Mouse (Mus musculus) kidney, adult 18-20 months (tissue): ENCODE measurements around the gene Ankrd34a.
"Not testable (repeated sequence)": the region's sequence is repeated elsewhere in the genome, so short reads cannot be mapped to it uniquely, and the experiment has no call there.

Source experiments
- DNase-seq: peaks from one replicate; pipeline ENCODE4 v3.0.0; 2021

Ankrd34a gene

GRCm38 (mm10) chr3:96581141-96581540, 15.3 kb upstream of the Ankrd34a start:
- DNase-seq: no peak

- DNase-seq: no peak
Observed at GRCm38 (mm10) chr3:96581771-96582515, 14.5 kb upstream of the Ankrd34a start.

GRCm38 (mm10) chr3:96583386-96583785, 13.1 kb upstream of the Ankrd34a start:
- no peak for DNase-seq

- DNase-seq: no peak
Observed at GRCm38 (mm10) chr3:96590657-96591056, 5.8 kb upstream of the Ankrd34a start.

GRCm38 (mm10) chr3:96593374-96593773, 3.1 kb upstream of the Ankrd34a start:
- DNase-seq: peak; percentile 37

GRCm38 (mm10) chr3:96593790-96594560, 2.5 kb upstream of the Ankrd34a start, which contains the start of gene Polr3gl:
Gene Polr3gl (minus strand): TSS chr3:96594181.
- peak; percentile 96 for DNase-seq

- no peak for DNase-seq
Observed at GRCm38 (mm10) chr3:96594851-96595250, 1.6 kb upstream of the Ankrd34a start.

- no peak for DNase-seq
Observed at GRCm38 (mm10) chr3:96595661-96596060, 775 bp upstream of the Ankrd34a start.

GRCm38 (mm10) chr3:96596855-96597254, 419 bp downstream of the Ankrd34a start:
- no peak for DNase-seq

- no peak for DNase-seq
Observed at GRCm38 (mm10) chr3:96597435-96597891, 1.0 kb downstream of the Ankrd34a start.

- DNase-seq: peak; percentile 66
Observed at GRCm38 (mm10) chr3:96598156-96599068, 2.0 kb downstream of the Ankrd34a start.

GRCm38 (mm10) chr3:96599069-96599393, 2.6 kb downstream of the Ankrd34a start:
- DNase-seq: no peak

GRCm38 (mm10) chr3:96599411-96599810, 3.0 kb downstream of the Ankrd34a start:
- no peak for DNase-seq

GRCm38 (mm10) chr3:96600639-96601250, 4.3 kb downstream of the Ankrd34a start, which contains the start of gene Lix1l:
Gene Lix1l (plus strand): TSS chr3:96601149.
- peak; percentile 88 for DNase-seq

- DNase-seq: peak; percentile 64
Observed at GRCm38 (mm10) chr3:96601251-96601787, 4.9 kb downstream of the Ankrd34a start.

GRCm38 (mm10) chr3:96601941-96602703, 5.7 kb downstream of the Ankrd34a start:
- DNase-seq: no peak

- no peak for DNase-seq
Observed at GRCm38 (mm10) chr3:96602704-96603084, 6.3 kb downstream of the Ankrd34a start.

GRCm38 (mm10) chr3:96603311-96603710, 6.9 kb downstream of the Ankrd34a start:
- no peak for DNase-seq

- not testable (repeated sequence) for DNase-seq
Observed at GRCm38 (mm10) chr3:96606007-96606406, 9.6 kb downstream of the Ankrd34a start.

GRCm38 (mm10) chr3:96606618-96607017, 10.2 kb downstream of the Ankrd34a start:
- DNase-seq: no peak

GRCm38 (mm10) chr3:96617941-96618340, 21.5 kb downstream of the Ankrd34a start:
- no peak for DNase-seq
